ENCODE assay signal across 16 mouse cellular contexts in the genomic region with DNA sequence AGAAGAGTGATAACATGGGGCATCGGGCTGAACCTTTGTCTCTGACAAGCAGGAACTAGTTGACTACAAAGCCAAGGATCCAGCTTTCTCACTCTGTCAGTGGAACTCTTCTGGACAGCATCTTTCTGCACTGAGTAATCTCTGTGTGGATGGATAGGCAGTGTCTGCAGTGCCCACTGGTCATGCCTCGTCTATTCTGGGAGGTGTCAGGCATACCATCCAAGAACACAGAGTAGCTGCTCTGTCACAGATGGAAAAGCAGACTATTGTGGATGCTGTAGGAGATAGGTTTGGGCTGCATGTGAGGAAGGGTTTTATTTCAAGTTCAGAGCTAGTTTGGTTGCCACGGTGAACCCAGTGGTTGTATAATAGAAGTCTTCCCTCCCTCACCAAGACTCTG.
DNase-seq lines count a peak whose midpoint lies in the region; ATAC-seq and TF ChIP-seq lines count a peak whose summit lies in the region.
"Had no signal": no experiment of that assay in that cellular context is flagged by ENCODE, and none has a peak within 500 bp of the region (broad histone marks: within the 10 kb centered on the region; RNA-seq: fewer than 3 reads in every experiment).

No protein-coding gene starts in this region.

- no peaks in the 10 kb centered on the region for H3K27me3 ChIP-seq in heart, embryonic 11.5 days (ENCODE audit: control insufficient read depth, insufficient read depth, low read length)
- H3K27me3 ChIP-seq in kidney, embryonic 16.5 days (ENCODE audit: insufficient read depth, low read length) = no peaks in the 10 kb centered on the region
- H3K27me3 ChIP-seq in Patski = no peaks in the 10 kb centered on the region
- H3K27me3 ChIP-seq: embryonic facial prominence, embryonic 13.5 days; hindbrain, embryonic 13.5 days; lung, embryonic 15.5 days; midbrain, embryonic 15.5 days had no signal

- no peak overlapping the region for H3K9ac ChIP-seq in heart, embryonic 11.5 days (ENCODE audit: low read depth, low read length)
- H3K9ac ChIP-seq in kidney, embryonic 16.5 days (replicated peaks; ENCODE audit: low read length) = no peak overlapping the region
- H3K9ac ChIP-seq: embryonic facial prominence, embryonic 13.5 days; hindbrain, embryonic 13.5 days; lung, embryonic 15.5 days; midbrain, embryonic 15.5 days had no signal

- H3K9me3 ChIP-seq in heart, embryonic 11.5 days (replicated peaks; ENCODE audit: control insufficient read depth, low read length) = no peaks in the 10 kb centered on the region
- no peaks in the 10 kb centered on the region for H3K9me3 ChIP-seq in kidney, embryonic 16.5 days (ENCODE audit: low read length)
- H3K9me3 ChIP-seq: embryonic facial prominence, embryonic 13.5 days; forebrain, embryonic 10.5 days; hindbrain, embryonic 13.5 days; lung, embryonic 15.5 days; midbrain, embryonic 15.5 days had no signal

- in situ Hi-C loops in Patski (cut with MboI; ENCODE audit: low pct_unique_long_range_greater_than_20kb) = no loop called here

- peaks cover 7% of the 10 kb centered on the region; the same call in 1 of the 2 replicates for H3K4me1 ChIP-seq in heart, embryonic 11.5 days (ENCODE audit: control insufficient read depth, insufficient read depth, low read length)
- H3K4me1 ChIP-seq in kidney, embryonic 16.5 days (ENCODE audit: insufficient read depth, low read length) = peaks cover 5% of the 10 kb centered on the region; the same call in 1 of the 2 replicates

- CTCF ChIA-PET in Patski (lab: Charles Lee) = no interaction called here

- H3K4me2 ChIP-seq in heart, embryonic 11.5 days = peak overlapping the region; percentile 3; the same call in 1 of the 2 replicates
- no peak overlapping the region for H3K4me2 ChIP-seq in kidney, embryonic 16.5 days (replicated peaks; ENCODE audit: low read depth, low read length)
- H3K4me2 ChIP-seq: embryonic facial prominence, embryonic 13.5 days; hindbrain, embryonic 13.5 days; liver, embryonic 11.5 days; lung, embryonic 15.5 days; midbrain, embryonic 15.5 days had no signal

- 34% methylated on average over 3 of the region's 3 CpGs for WGBS in heart, embryonic 11.5 days (ENCODE audit: insufficient replicate concordance)
- WGBS in kidney, embryonic 16.5 days = 70% methylated on average over 3 of the region's 3 CpGs

- no peak for TF ChIP-seq CTCF in Patski (IDR thresholded peaks at IDR 0.05)

- POLR2A ChIA-PET in Patski (lab: Charles Lee) = no interaction called here

- ATAC-seq in heart, embryonic 11.5 days (replicated peaks; ENCODE audit: insufficient number of reproducible peaks, low FRiP score, low TSS enrichment) = no peak
- no peak; the same call in 1 of the 2 replicates for ATAC-seq in kidney, embryonic 16.5 days (ENCODE audit: low FRiP score, low TSS enrichment)
- ATAC-seq in Patski = peak; percentile 65
- no peak for ATAC-seq in inflammation-experienced regulatory T-cells, adult 6 months
- ATAC-seq: midbrain, embryonic 15.5 days had no signal

- H3K27ac ChIP-seq in heart, embryonic 11.5 days (ENCODE audit: low read depth, low read length) = peak overlapping the region; percentile 38
- no peak overlapping the region for H3K27ac ChIP-seq in kidney, embryonic 16.5 days (ENCODE audit: low read length)
- H3K27ac ChIP-seq: embryonic facial prominence, embryonic 13.5 days; forebrain, embryonic 10.5 days; hindbrain, embryonic 13.5 days; lung, embryonic 15.5 days; midbrain, embryonic 15.5 days; stomach, postnatal 0 days had no signal

- no peak for DNase-seq in heart, postnatal 10 days
- peak; percentile 25 for DNase-seq in kidney, adult 9 months
- no peak for DNase-seq in Patski (ENCODE audit: low read depth, low spot score)
- DNase-seq in left cerebral cortex, postnatal 14 days (ENCODE audit: low spot score in 2 of 2) = peak; percentile 42 to 73
- DNase-seq: adrenal gland, postnatal 36 days; gastrocnemius, postnatal 10 days had no signal

- no peak overlapping the region for H3K4me3 ChIP-seq in heart, embryonic 11.5 days (ENCODE audit: low read depth, low read length)
- H3K4me3 ChIP-seq in kidney, embryonic 16.5 days (ENCODE audit: low read length) = no peak overlapping the region
- H3K4me3 ChIP-seq: embryonic facial prominence, embryonic 13.5 days; forebrain, embryonic 10.5 days; hindbrain, embryonic 13.5 days; lung, embryonic 15.5 days; midbrain, embryonic 15.5 days had no signal

- intact Hi-C loops in heart, postnatal 10 days (cut with DNase I) = no loop called here
- intact Hi-C loops in left cerebral cortex, postnatal 14 days (cut with DNase I) = no loop called here

- no peaks in the 10 kb centered on the region for H3K36me3 ChIP-seq in heart, embryonic 11.5 days (ENCODE audit: control insufficient read depth, insufficient read depth, low read length)
- H3K36me3 ChIP-seq in kidney, embryonic 16.5 days (ENCODE audit: insufficient read depth, low read length) = no peaks in the 10 kb centered on the region
- H3K36me3 ChIP-seq: embryonic facial prominence, embryonic 13.5 days; forebrain, embryonic 10.5 days; hindbrain, embryonic 13.5 days; lung, embryonic 15.5 days; midbrain, embryonic 15.5 days had no signal

Comparison
In these comparisons a context has a peak if more than half of its experiments do, and no peak if none do; other contexts are left out.
1. DNase-seq: peak in kidney, adult 9 months (single experiment) and left cerebral cortex, postnatal 14 days (2 of 2); none in heart, postnatal 10 days (0 of 2) and Patski (single experiment).